Mouse (Mus musculus): ENCODE measurements around the gene Tyro3. TPM values are rescaled to one million over a fixed set of nuclear protein-coding genes. Genes with fewer than 3 reads are reported as not detected.

Tyro3 gene
- polyA plus RNA-seq, 1 experiment, result 169 TPM

- Histone ChIP-seq H3K4me3 (ENCODE audit: insufficient read depth, low read length) (no peak overlapping the region), H3K4me1 (ENCODE audit: control insufficient read depth, insufficient read depth, low read length) (peaks cover 2% of the 10 kb centered on the region; the same call in 1 of the 2 replicates), H3K27ac (ENCODE audit: insufficient read depth, low read length) (no peak overlapping the region)
- TF ChIP-seq CTCF (IDR thresholded peaks at IDR 0.05; ENCODE audit: extremely low read depth, insufficient read depth, low read length), result no peak
- TF ChIP-seq POLR2A (IDR thresholded peaks at IDR 0.05; ENCODE audit: extremely low read depth, insufficient read depth, low read length), result no peak
Measured at GRCm38 (mm10) chr2:119843526-119843925, 46.0 kb downstream of the Tyro3 start.

- peaks cover 2% of the 10 kb centered on the region; the same call in 1 of the 2 replicates for H3K4me1 ChIP-seq (ENCODE audit: control insufficient read depth, insufficient read depth, low read length)
- H3K27ac ChIP-seq (ENCODE audit: insufficient read depth, low read length), result no peak overlapping the region
- TF ChIP-seq POLR2A (IDR thresholded peaks at IDR 0.05; ENCODE audit: extremely low read depth, insufficient read depth, low read length) (no peak), CTCF (IDR thresholded peaks at IDR 0.05; ENCODE audit: extremely low read depth, insufficient read depth, low read length) (no peak)
- H3K4me3 ChIP-seq (ENCODE audit: insufficient read depth, low read length), result no peak overlapping the region
Measured at GRCm38 (mm10) chr2:119845882-119846546, 48.5 kb downstream of the Tyro3 start.

- Histone ChIP-seq H3K27ac (ENCODE audit: insufficient read depth, low read length) (no peak overlapping the region), H3K4me1 (ENCODE audit: control insufficient read depth, insufficient read depth, low read length) (peaks cover 2% of the 10 kb centered on the region; the same call in 1 of the 2 replicates), H3K4me3 (ENCODE audit: insufficient read depth, low read length) (no peak overlapping the region)
- TF ChIP-seq POLR2A (IDR thresholded peaks at IDR 0.05; ENCODE audit: extremely low read depth, insufficient read depth, low read length), result no peak
- no peak for TF ChIP-seq CTCF (IDR thresholded peaks at IDR 0.05; ENCODE audit: extremely low read depth, insufficient read depth, low read length)
Measured at GRCm38 (mm10) chr2:119846929-119847328, 49.4 kb downstream of the Tyro3 start.

- no peak overlapping the region for H3K27ac ChIP-seq (ENCODE audit: insufficient read depth, low read length)
- no peaks in the 10 kb centered on the region for H3K4me1 ChIP-seq (ENCODE audit: control insufficient read depth, insufficient read depth, low read length)
- TF ChIP-seq POLR2A (IDR thresholded peaks at IDR 0.05; ENCODE audit: extremely low read depth, insufficient read depth, low read length), result no peak
- no peak for TF ChIP-seq CTCF (IDR thresholded peaks at IDR 0.05; ENCODE audit: extremely low read depth, insufficient read depth, low read length)
- no peak overlapping the region for H3K4me3 ChIP-seq (ENCODE audit: insufficient read depth, low read length)
Measured at GRCm38 (mm10) chr2:119853811-119854210, 56.3 kb downstream of the Tyro3 start.

GRCm38 (mm10) chr2:119855310-119855850, 57.8 kb downstream of the Tyro3 start:
- Histone ChIP-seq H3K4me3 (ENCODE audit: insufficient read depth, low read length) (no peak overlapping the region), H3K4me1 (ENCODE audit: control insufficient read depth, insufficient read depth, low read length) (no peaks in the 10 kb centered on the region), H3K27ac (ENCODE audit: insufficient read depth, low read length) (no peak overlapping the region)
- TF ChIP-seq POLR2A (IDR thresholded peaks at IDR 0.05; ENCODE audit: extremely low read depth, insufficient read depth, low read length) (no peak), CTCF (IDR thresholded peaks at IDR 0.05; ENCODE audit: extremely low read depth, insufficient read depth, low read length) (no peak)

GRCm38 (mm10) chr2:119857341-119857740, 59.8 kb downstream of the Tyro3 start:
- H3K4me1 ChIP-seq (ENCODE audit: control insufficient read depth, insufficient read depth, low read length), result no peaks in the 10 kb centered on the region
- TF ChIP-seq CTCF (IDR thresholded peaks at IDR 0.05; ENCODE audit: extremely low read depth, insufficient read depth, low read length) (no peak), POLR2A (IDR thresholded peaks at IDR 0.05; ENCODE audit: extremely low read depth, insufficient read depth, low read length) (no peak)
- H3K27ac ChIP-seq (ENCODE audit: insufficient read depth, low read length), result no peak overlapping the region
- no peak overlapping the region for H3K4me3 ChIP-seq (ENCODE audit: insufficient read depth, low read length)

- no peak overlapping the region for H3K27ac ChIP-seq (ENCODE audit: insufficient read depth, low read length)
- TF ChIP-seq POLR2A (IDR thresholded peaks at IDR 0.05; ENCODE audit: extremely low read depth, insufficient read depth, low read length), result no peak
- no peak for TF ChIP-seq CTCF (IDR thresholded peaks at IDR 0.05; ENCODE audit: extremely low read depth, insufficient read depth, low read length)
- H3K4me3 ChIP-seq (ENCODE audit: insufficient read depth, low read length), result no peak overlapping the region
- no peaks in the 10 kb centered on the region for H3K4me1 ChIP-seq (ENCODE audit: control insufficient read depth, insufficient read depth, low read length)
Measured at GRCm38 (mm10) chr2:119864484-119864883, 67.0 kb downstream of the Tyro3 start.

Other genes with a start within 250 kb of the Tyro3 start
- gene Nusap1, start 179.4 kb upstream of the Tyro3 start, polyA plus RNA-seq (2012; rRNA removed), result 0.30 and 0.61 TPM in 2 replicates
- gene Oip5, start 179.3 kb upstream of the Tyro3 start, polyA plus RNA-seq (2012; rRNA removed), result 1.1 and 1.4 TPM in 2 replicates
- gene Ndufaf1, start 134.9 kb upstream of the Tyro3 start, polyA plus RNA-seq (2012; rRNA removed), result 21.0 and 21.5 TPM in 2 replicates
- 38.5 and 39.7 TPM in 2 replicates for gene Rtf1, start 122.7 kb upstream of the Tyro3 start, polyA plus RNA-seq (2012; rRNA removed)
- gene Itpka, start 55.4 kb upstream of the Tyro3 start, polyA plus RNA-seq (2012; rRNA removed), result 251 and 279 TPM in 2 replicates
- gene Ltk, start 37.3 kb upstream of the Tyro3 start, polyA plus RNA-seq (2012; rRNA removed), result 63.2 and 74.8 TPM in 2 replicates
- 14.6 and 15.4 TPM in 2 replicates for gene Rpap1, start 10.2 kb upstream of the Tyro3 start, polyA plus RNA-seq (2012; rRNA removed)
- gene Mga, start 99.5 kb downstream of the Tyro3 start, polyA plus RNA-seq (2012; rRNA removed), result 15.3 and 15.8 TPM in 2 replicates
- gene Mapkbp1, start 175.0 kb downstream of the Tyro3 start, polyA plus RNA-seq (2012; rRNA removed), result 35.6 and 36.8 TPM in 2 replicates
- gene Jmjd7, start 229.8 kb downstream of the Tyro3 start, polyA plus RNA-seq (2012; rRNA removed), result 6.1 and 6.6 TPM in 2 replicates
- 2.4 and 2.5 TPM in 2 replicates for gene Gm28042, start 229.8 kb downstream of the Tyro3 start, polyA plus RNA-seq (2012; rRNA removed)
- 4.4 and 6.3 TPM in 2 replicates for gene Pla2g4b, start 235.7 kb downstream of the Tyro3 start, polyA plus RNA-seq (2012; rRNA removed)

Data from cortical plate, adult 2 months (tissue).